Mouse (Mus musculus) liver, postnatal 0 days (tissue): ENCODE measurements around the gene Jdp2.

Experiments
- CTCF ChIP-seq: sonication (generic); IDR thresholded peaks from 2 replicates; pipeline ENCODE4 v1.5.1; 2016; ENCODE audit warnings: antibody characterized with exemption, low read depth
- EP300 ChIP-seq: IDR thresholded peaks from 2 replicates; pipeline ENCODE4 v1.6.1; 2016; ENCODE audit warnings: antibody characterized with exemption, low read depth, mild to moderate bottlenecking

GRCm38 (mm10) chr12:85602811-85603210, 4.0 kb downstream of the Jdp2 start:
- TF ChIP-seq EP300 (no peak), CTCF (no peak)
